9 mouse cellular contexts compared by ENCODE assay signal in genomic region chr5:112870729-112871128, GRCm38 (mm10). TPM values are rescaled to one million over a fixed set of nuclear protein-coding genes. Genes with fewer than 3 reads are reported as not detected.
A peak's percentile ranks its signal among the peaks of the same experiment; 100 is the strongest.
DNase-seq lines count a peak whose midpoint lies in the region; ATAC-seq lines count a peak whose summit lies in the region.
"Had no signal": no experiment of that assay in that cellular context is flagged by ENCODE, and none has a peak within 500 bp of the region (broad histone marks: within the 10 kb centered on the region; RNA-seq: fewer than 3 reads in every experiment).

No protein-coding gene starts in this region.

- H3K27me3 ChIP-seq in midbrain, embryonic 11.5 days (ENCODE audit: control insufficient read depth, insufficient read depth, low read length): peaks cover 2% of the 10 kb centered on the region; the same call in 1 of the 2 replicates

- no peaks in the 10 kb centered on the region for H3K36me3 ChIP-seq in midbrain, embryonic 11.5 days (ENCODE audit: control insufficient read depth, insufficient read depth, low read length)
- H3K36me3 ChIP-seq: hindbrain, embryonic 15.5 days had no signal

- ATAC-seq in CD4-positive, CD25-positive, alpha-beta regulatory T cell, adult 4 months: no peak
- peak; percentile 40; the same call in 1 of the 2 replicates for ATAC-seq in midbrain, embryonic 11.5 days (ENCODE audit: low FRiP score)

- peak; percentile 73 for DNase-seq in CD4-positive, CD25-positive, alpha-beta regulatory T cell, adult 2 months (ENCODE audit: low read depth, low spot score)
- peak; percentile 22 for DNase-seq in adrenal gland, adult 8-10 months
- peak; percentile 83 for DNase-seq in embryo, embryonic 10 days (ENCODE audit: low spot score)
- DNase-seq in heart, postnatal 14 days: peak; percentile 78 to 84
- DNase-seq in layer of hippocampus, postnatal 14 days (ENCODE audit: low spot score in 2 of 2): peak; percentile 74 to 84
- DNase-seq in midbrain, embryonic 11.5 days (ENCODE audit: low spot score, missing footprints): peak; percentile 98
- peak; percentile 32 to 75 for DNase-seq in spleen, postnatal 10 days (ENCODE audit: low spot score in 2 of 2)

- H3K4me3 ChIP-seq in midbrain, embryonic 11.5 days (ENCODE audit: low read depth, low read length): no peak overlapping the region
- H3K4me3 ChIP-seq: hindbrain, embryonic 15.5 days had no signal

- H3K4me1 ChIP-seq in midbrain, embryonic 11.5 days (ENCODE audit: control insufficient read depth, insufficient read depth, low read length): no peaks in the 10 kb centered on the region
- H3K4me1 ChIP-seq: hindbrain, embryonic 15.5 days had no signal

- H3K9ac ChIP-seq in midbrain, embryonic 11.5 days (ENCODE audit: low read length): no peak overlapping the region
- H3K9ac ChIP-seq: hindbrain, embryonic 15.5 days had no signal

- intact Hi-C loops in heart, postnatal 14 days (cut with DNase I): loop anchor here (1.0 to 10.0 kb wide), 2 partner anchors 184 to 284 kb away; no protein-coding TSS in a partner anchor

- no peak overlapping the region for H3K27ac ChIP-seq in midbrain, embryonic 11.5 days (ENCODE audit: low read depth, low read length)
- H3K27ac ChIP-seq: hindbrain, embryonic 15.5 days had no signal

- no peak overlapping the region for H3K4me2 ChIP-seq in midbrain, embryonic 11.5 days
- H3K4me2 ChIP-seq: hindbrain, embryonic 15.5 days had no signal

- WGBS in midbrain, embryonic 11.5 days: 22% methylated on average over 9 of the region's 9 CpGs

- H3K9me3 ChIP-seq in midbrain, embryonic 11.5 days (ENCODE audit: control insufficient read depth, low read length): no peaks in the 10 kb centered on the region
- H3K9me3 ChIP-seq: hindbrain, embryonic 15.5 days had no signal

RNA-seq across cellular contexts. Expression of gene Myo18b, which starts 25.4 kb away (rescaled TPM):
- polyA plus RNA-seq in CD4-positive, CD25-positive, alpha-beta regulatory T cell, adult 4 months (2017; shearing (Covaris generic)): not detected
- under 1 TPM in 3 of 4 experiments, not detected in 1; 0.10 to 0.22 (median 0.11) TPM for total RNA-seq in adrenal gland, adult 8-10 months (2022)
- 100 to 1,000 TPM; 239 to 240 TPM for total RNA-seq in heart, postnatal 14 days (2021)
- total RNA-seq in layer of hippocampus, postnatal 14 days (2021): 1 to 10 TPM; 2.2 to 2.6 TPM
- polyA plus RNA-seq in midbrain, embryonic 11.5 days (2014; fragmentation: Nextera tagmentation; extraction: Ambion mirVana): 0.41 and 0.48 TPM in 2 replicates

Comparison
In these comparisons a context has a peak if more than half of its experiments do, and no peak if none do; other contexts are left out.
1. DNase-seq: peak in every context shown above with its lines; median percentile 98 in midbrain, embryonic 11.5 days; 83 in embryo, embryonic 10 days; 81 in heart, postnatal 14 days; 79 in layer of hippocampus, postnatal 14 days; 73 in CD4-positive, CD25-positive, alpha-beta regulatory T cell, adult 2 months; 54 in spleen, postnatal 10 days; 22 in adrenal gland, adult 8-10 months.
2. RNA of gene Myo18b, which starts 25.4 kb away (total RNA-seq): 239 to 240 TPM in heart, postnatal 14 days; 2.2 to 2.6 TPM in layer of hippocampus, postnatal 14 days and 0.10 to 0.22 TPM in adrenal gland, adult 8-10 months; every median in the first group is over 10 times any median in the second.